Mouse (Mus musculus) liver, postnatal 0 days (tissue): ENCODE measurements around the gene Lama5.

ENCODE experiments used
- CTCF ChIP-seq: sonication (generic); IDR thresholded peaks from 2 replicates; pipeline ENCODE4 v1.5.1; 2016; ENCODE audit warnings: antibody characterized with exemption, low read depth
- EP300 ChIP-seq: IDR thresholded peaks from 2 replicates; pipeline ENCODE4 v1.6.1; 2016; ENCODE audit warnings: antibody characterized with exemption, low read depth, mild to moderate bottlenecking

- TF ChIP-seq CTCF (no peak), EP300 (no peak)
Measured at GRCm38 (mm10) chr2:180166869-180167268, 58.8 kb downstream of the Lama5 start.
